Mouse (Mus musculus) intestine, embryonic 16.5 days (tissue): ENCODE measurements around the gene 4933424G06Rik. TPM values are rescaled to one million over a fixed set of nuclear protein-coding genes. Genes with fewer than 3 reads are reported as not detected.

Experiments
- ATAC-seq: fragments of 200-750 bp; cut with Nextera tagmentation; 2 replicates; pipeline ENCODE4 v1.8.0; 2017; ENCODE audit warnings: moderate TSS enrichment, moderate library complexity
- H3K27ac ChIP-seq: fragments of 300-500 bp; sonication (generic); 2 replicates; pipeline ENCODE4 v1.5.1; 2014; ENCODE audit warnings: mild to moderate bottlenecking, low read length
- H3K27me3 ChIP-seq: fragments of 300-500 bp; sonication (generic); replicated peaks from 2 replicates; pipeline ENCODE4 v1.6.1; 2014; ENCODE audit warnings: low read length, control low read depth, mixed read lengths; ENCODE audit not compliant: control insufficient read depth, insufficient read depth
- H3K36me3 ChIP-seq: fragments of 300-500 bp; sonication (generic); 2 replicates; pipeline ENCODE4 v1.6.1; 2014; ENCODE audit warnings: low read length, control low read depth; ENCODE audit not compliant: control insufficient read depth, insufficient read depth
- H3K4me1 ChIP-seq: fragments of 300-500 bp; sonication (generic); 2 replicates; pipeline ENCODE4 v1.6.1; 2014; ENCODE audit warnings: low read length, control low read depth, mixed read lengths; ENCODE audit not compliant: control insufficient read depth, insufficient read depth
- H3K4me2 ChIP-seq: fragments of 300-500 bp; sonication (generic); 2 replicates; pipeline ENCODE4 v1.6.1; 2014; ENCODE audit warnings: low read depth, low read length, control low read depth
- H3K4me3 ChIP-seq: fragments of 300-500 bp; sonication (generic); 2 replicates; pipeline ENCODE4 v1.5.1; 2014; ENCODE audit warnings: mild to moderate bottlenecking, low read length
- H3K9ac ChIP-seq: fragments of 300-500 bp; sonication (generic); 2 replicates; pipeline ENCODE4 v1.6.1; 2014; ENCODE audit warnings: low read depth, low read length
- H3K9me3 ChIP-seq: fragments of 300-500 bp; sonication (generic); 2 replicates; pipeline ENCODE4 v1.6.1; 2016; ENCODE audit warnings: low read length, control low read depth; ENCODE audit not compliant: control insufficient read depth
- WGBS: fragments of 180-500 bp; shearing (Covaris S2); extraction: QIAGEN DNeasy Blood & Tissue Kit; methylation state at CpG from one replicate; pipeline ENCODE4 v1.1.7; 2014; 5-methylcytosine and 5-hydroxymethylcytosine counted together
- polyA plus RNA-seq: library from polyadenylated mRNA; unstranded; fragments of >200 nt; fragmentation: Nextera tagmentation; extraction: Ambion mirVana; gene quantifications from 2 replicates; pipeline ENCODE4 v1.2.1, GENCODE M21; 2015

4933424G06Rik gene
- polyA plus RNA-seq, 1 experiment from 2014 or later: 0.12 TPM

DNA sequence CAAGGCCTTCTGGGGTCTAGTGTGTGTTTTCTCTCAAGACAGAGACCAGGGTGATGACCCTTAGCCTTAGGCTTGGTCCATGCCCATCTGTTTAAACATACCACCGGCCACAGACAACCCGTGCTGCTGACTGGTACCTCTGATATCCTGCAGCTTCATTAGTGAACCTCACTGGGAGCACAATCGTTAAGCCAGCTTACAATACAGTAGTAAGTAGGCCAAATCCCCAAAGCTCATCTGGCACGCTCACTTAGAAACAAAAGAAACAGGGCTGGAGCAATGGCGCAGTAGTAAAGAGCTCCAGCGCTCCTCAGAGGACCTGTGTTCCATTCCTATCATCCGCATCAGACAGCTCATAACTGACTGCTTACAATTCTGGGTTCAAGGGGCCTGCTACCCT is 29.1 kb upstream of the 4933424G06Rik start:
- WGBS: 80% methylated on average over 7 of the region's 7 CpGs
- ATAC-seq: no peak

DNA sequence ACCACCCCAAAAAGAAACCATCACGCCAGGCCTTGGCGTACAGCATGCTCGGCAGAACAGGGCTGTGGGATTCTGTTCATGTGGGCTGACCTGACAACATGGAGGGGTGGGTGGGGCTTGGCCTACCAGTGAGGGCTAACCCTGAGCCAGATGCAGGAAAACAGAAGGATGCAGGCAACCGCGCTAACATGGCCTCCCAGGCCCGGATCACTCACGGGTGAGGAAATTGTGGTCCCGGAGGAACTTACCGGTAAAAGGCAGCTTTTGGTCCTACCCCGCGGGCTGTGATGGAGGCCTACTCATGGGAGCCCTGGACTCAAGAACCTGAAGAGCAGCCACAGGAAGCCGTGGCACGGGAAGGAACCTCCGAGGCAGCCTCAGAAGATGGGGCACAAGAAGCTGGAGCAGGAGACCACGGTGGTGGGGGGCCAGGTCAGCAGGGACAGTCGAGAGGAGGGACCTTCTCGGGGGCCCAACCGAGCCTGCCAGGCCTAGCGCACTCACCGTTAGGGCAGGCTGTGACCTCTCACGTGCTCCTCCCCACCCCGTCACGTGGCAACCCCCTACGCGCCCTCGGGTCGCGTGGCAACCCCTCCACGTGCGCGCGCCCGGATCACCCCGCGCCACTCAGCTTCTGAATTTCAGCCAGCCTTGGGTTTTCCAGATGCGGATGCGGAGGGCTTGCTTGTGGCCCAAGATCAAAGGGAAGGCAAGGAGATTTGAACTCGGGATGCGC is 27.2 kb upstream of the 4933424G06Rik start, which contains the start of gene Fam178b:
Fam178b (minus strand) TSS at position 564 of the 736 bp plus-strand sequence.
- Histone ChIP-seq H3K4me2 (no peak within 1 kb of the TSS), H3K9me3 (no peaks in the 10 kb centered on the region), H3K36me3 (no peaks in the 10 kb centered on the region), H3K4me1 (no peaks in the 10 kb centered on the region), H3K4me3 (no peak within 1 kb of the TSS), H3K27me3 (no peaks in the 10 kb centered on the region), H3K27ac (no peak within 1 kb of the TSS), H3K9ac (no peak within 1 kb of the TSS)
- 91% methylated on average over 38 of the region's 39 CpGs for WGBS
- ATAC-seq: no peak

More for the DNA sequence above, 29.1 kb upstream of the 4933424G06Rik start:
- Histone ChIP-seq H3K9ac (no peak overlapping the region), H3K27ac (no peak overlapping the region), H3K27me3 (no peaks in the 10 kb centered on the region), H3K4me2 (no peak overlapping the region), H3K4me3 (no peak overlapping the region), H3K36me3 (no peaks in the 10 kb centered on the region), H3K9me3 (no peaks in the 10 kb centered on the region), H3K4me1 (no peaks in the 10 kb centered on the region)

DNA sequence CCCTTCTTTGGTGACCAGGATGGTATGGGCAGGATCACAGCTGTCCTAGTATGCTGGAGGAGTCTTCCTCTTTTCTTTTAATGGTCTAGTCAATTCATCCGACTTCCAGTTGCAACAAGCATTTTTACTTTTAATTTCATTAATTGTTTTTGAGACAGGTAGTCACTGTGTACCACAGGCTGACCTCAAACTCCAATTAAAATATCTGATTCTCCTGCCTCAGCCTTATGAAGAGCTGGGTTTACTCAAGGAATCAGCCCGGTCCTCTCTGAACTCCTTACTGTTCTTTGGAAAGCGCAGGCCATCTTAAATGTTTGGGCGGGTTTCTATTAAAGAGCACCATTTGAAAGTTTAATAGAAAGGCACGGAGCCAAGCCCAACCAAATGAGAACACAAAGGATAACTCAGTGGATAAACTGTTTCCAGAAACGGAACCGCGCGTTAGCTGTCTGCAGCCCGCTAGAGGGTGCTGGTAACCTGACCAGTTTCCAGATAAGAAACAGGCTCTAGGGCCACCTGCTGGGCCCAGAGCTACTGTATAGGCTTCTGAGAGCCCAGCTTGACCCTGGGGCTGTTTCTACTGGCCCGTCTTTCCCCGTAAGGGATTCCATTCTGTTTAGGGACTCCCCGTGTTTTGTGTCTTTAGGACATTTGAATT is 26.0 kb upstream of the 4933424G06Rik start:
- peak; percentile 90 for ATAC-seq
- H3K4me3 ChIP-seq: no peak overlapping the region
- H3K9me3 ChIP-seq: no peaks in the 10 kb centered on the region
- H3K4me1 ChIP-seq: no peaks in the 10 kb centered on the region
- H3K36me3 ChIP-seq: no peaks in the 10 kb centered on the region
- no peak overlapping the region for H3K27ac ChIP-seq
- H3K27me3 ChIP-seq: no peaks in the 10 kb centered on the region
- 9% methylated on average over 13 of the region's 13 CpGs for WGBS
- H3K4me2 ChIP-seq: no peak overlapping the region
- H3K9ac ChIP-seq: no peak overlapping the region

DNA sequence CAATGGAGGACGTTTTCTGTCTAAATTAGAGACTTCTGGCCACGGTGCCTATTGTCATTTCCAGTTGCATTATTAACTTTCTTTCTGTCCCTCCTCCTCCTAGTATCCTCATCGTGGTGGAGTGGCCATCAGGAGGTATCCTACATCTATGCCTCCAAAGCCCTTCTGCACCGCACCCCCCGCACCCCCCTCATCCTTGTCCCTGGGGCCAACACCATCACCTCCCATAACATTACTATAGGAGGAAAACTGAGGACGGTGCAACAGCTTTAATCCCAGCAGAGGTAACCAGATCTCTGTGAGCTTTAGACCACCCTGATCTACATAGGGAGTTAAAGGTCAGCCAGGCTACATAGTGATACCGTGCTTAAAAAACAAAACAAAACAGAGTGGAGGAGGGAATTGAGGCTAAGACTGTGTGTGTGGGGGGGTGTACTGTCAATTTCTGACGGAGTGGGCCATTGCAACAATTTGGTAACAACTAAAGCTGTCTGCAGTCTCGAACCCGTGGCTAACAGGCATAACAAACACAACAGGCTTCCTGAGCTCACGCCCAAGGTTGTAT is 19.2 kb upstream of the 4933424G06Rik start:
- WGBS: 60% methylated on average over 11 of the region's 11 CpGs
- ATAC-seq: peak; percentile 24
- H3K9me3 ChIP-seq: no peaks in the 10 kb centered on the region
- H3K4me1 ChIP-seq: no peaks in the 10 kb centered on the region
- peak overlapping the region; percentile 82 for H3K4me3 ChIP-seq
- no peaks in the 10 kb centered on the region for H3K27me3 ChIP-seq
- H3K4me2 ChIP-seq: peak overlapping the region; percentile 56
- peak overlapping the region; percentile 86 for H3K9ac ChIP-seq
- no peak overlapping the region for H3K27ac ChIP-seq
- peaks cover 5% of the 10 kb centered on the region for H3K36me3 ChIP-seq

DNA sequence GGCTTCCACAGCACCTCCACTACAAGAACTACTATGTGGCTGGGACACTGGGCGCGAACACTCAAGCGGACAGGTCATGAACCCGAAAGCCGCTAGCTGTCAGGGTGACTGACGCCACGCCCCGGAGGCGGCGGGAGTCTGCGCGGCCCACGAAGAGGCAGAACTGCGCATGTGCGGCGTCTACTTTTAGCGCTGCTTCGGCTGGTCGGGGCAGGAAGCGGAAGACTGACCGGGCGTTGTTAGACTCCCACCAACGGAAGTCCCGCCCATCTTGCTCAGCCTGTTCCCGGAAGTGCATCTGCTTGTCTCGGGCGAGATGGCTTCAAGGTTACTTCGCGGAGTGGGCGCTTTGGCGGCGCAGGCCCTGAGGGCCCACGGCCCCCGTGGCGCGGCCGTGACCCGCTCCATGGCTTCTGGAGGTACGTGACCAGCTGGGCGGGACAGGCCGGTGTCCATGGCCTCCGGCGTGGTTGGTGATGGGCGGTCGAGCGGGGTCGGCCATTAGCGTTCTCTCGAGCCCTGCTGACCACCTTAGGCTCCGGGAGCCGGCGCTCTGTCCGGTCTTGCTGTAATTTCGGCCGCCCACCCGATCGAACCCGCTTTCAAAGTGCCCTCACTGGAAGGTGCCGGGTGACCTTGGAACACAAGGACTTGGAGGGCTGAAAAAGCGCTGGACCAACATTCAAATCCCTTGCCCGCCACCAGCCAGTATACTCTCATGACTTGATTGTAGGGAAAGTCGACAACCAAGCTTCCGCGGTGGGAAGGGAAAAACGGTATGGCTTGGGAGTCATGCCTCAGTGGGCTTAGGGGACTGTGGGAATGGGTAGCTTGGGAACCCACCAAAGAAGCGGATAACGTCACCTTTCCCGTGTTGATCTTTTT is 18.4 kb upstream of the 4933424G06Rik start, which contains the start of gene Cox5b:
Cox5b (plus strand) TSS at position 179 of the 885 bp plus-strand sequence.
- peak within 1 kb of the TSS; percentile 82 for H3K4me3 ChIP-seq
- peak; percentile 97 for ATAC-seq
- H3K4me1 ChIP-seq: no peaks in the 10 kb centered on the region
- no peaks in the 10 kb centered on the region for H3K27me3 ChIP-seq
- peak within 1 kb of the TSS; percentile 82 for H3K4me2 ChIP-seq
- H3K9me3 ChIP-seq: no peaks in the 10 kb centered on the region
- under 1% methylated on average over 68 of the region's 68 CpGs for WGBS
- peak within 1 kb of the TSS; percentile 20 for H3K27ac ChIP-seq
- peak within 1 kb of the TSS; percentile 86 for H3K9ac ChIP-seq
- H3K36me3 ChIP-seq: peaks cover 5% of the 10 kb centered on the region

DNA sequence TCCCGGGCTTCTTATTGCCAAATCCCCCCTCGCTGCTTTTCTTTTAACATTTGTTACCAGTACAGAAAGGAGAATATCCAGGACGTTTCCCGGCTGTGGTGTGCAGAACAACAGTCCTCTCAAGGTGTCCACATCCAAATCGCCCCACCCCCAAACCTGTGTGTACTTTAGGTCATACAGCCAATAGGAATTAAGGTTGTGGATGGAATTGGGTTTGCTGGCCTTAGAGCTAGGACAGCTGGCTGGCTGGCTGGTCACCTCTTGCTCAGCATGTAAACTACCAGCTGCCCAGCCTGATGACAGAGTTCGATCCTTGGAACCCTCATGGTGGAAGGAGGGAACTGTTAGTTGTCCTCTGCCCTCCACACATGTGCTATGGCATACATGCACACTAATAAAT is 15.1 kb upstream of the 4933424G06Rik start:
- no peak for ATAC-seq
- no peak overlapping the region for H3K4me2 ChIP-seq
- WGBS: 83% methylated on average over 6 of the region's 6 CpGs
- no peaks in the 10 kb centered on the region for H3K27me3 ChIP-seq
- no peaks in the 10 kb centered on the region for H3K9me3 ChIP-seq
- H3K4me3 ChIP-seq: no peak overlapping the region
- no peaks in the 10 kb centered on the region for H3K4me1 ChIP-seq
- H3K9ac ChIP-seq: no peak overlapping the region
- H3K27ac ChIP-seq: no peak overlapping the region
- peaks cover 8% of the 10 kb centered on the region for H3K36me3 ChIP-seq

DNA sequence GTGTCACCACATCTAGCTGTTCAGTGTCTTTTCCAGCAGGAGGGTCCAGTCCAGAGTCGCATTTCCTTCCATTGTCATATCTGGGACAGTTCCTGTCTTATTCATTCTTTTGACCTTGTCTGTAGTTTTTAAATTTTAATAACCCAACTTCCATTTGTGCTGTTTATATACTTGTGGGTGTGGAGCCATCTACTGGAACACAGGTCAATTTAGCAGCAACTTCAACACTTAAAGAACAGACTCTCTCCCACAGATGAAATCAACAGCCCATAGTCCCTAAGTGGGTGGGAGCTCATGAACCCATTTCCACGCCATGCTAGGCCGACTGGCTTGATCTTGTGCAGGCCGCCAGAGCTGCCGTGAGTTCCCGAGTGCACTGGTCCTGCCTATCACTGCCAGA is 13.5 kb upstream of the 4933424G06Rik start:
- no peak overlapping the region for H3K4me3 ChIP-seq
- no peak overlapping the region for H3K9ac ChIP-seq
- H3K27ac ChIP-seq: no peak overlapping the region
- H3K4me2 ChIP-seq: no peak overlapping the region
- no peaks in the 10 kb centered on the region for H3K9me3 ChIP-seq
- H3K27me3 ChIP-seq: no peaks in the 10 kb centered on the region
- ATAC-seq: no peak
- no peaks in the 10 kb centered on the region for H3K4me1 ChIP-seq
- peaks cover 14% of the 10 kb centered on the region for H3K36me3 ChIP-seq
- WGBS: 65% methylated on average over 6 of the region's 6 CpGs

DNA sequence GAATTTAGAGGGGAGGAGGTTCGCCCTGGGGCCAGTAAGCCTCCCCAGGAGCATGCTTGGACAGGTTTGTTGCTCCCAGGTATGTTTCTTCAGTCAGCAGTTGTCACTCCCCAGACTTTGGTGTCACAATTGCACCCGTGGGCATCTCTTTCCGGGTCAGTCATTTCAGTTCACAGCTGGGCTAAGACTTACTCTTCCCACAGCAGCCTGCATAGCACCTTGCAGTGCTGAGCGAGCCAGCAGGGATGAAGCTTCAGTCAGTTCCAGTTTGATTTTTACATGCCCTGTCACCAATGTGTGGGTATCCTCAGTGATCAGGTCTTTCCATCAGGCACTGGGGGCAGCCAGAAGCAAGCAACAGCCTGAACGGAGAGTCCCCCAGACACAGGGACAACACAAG is 12.9 kb upstream of the 4933424G06Rik start:
- no peak overlapping the region for H3K27ac ChIP-seq
- WGBS: 74% methylated on average over 5 of the region's 5 CpGs
- no peak overlapping the region for H3K4me3 ChIP-seq
- H3K9ac ChIP-seq: no peak overlapping the region
- no peaks in the 10 kb centered on the region for H3K27me3 ChIP-seq
- no peaks in the 10 kb centered on the region for H3K4me1 ChIP-seq
- no peaks in the 10 kb centered on the region for H3K9me3 ChIP-seq
- no peak overlapping the region for H3K4me2 ChIP-seq
- no peak for ATAC-seq
- H3K36me3 ChIP-seq: peaks cover 16% of the 10 kb centered on the region

DNA sequence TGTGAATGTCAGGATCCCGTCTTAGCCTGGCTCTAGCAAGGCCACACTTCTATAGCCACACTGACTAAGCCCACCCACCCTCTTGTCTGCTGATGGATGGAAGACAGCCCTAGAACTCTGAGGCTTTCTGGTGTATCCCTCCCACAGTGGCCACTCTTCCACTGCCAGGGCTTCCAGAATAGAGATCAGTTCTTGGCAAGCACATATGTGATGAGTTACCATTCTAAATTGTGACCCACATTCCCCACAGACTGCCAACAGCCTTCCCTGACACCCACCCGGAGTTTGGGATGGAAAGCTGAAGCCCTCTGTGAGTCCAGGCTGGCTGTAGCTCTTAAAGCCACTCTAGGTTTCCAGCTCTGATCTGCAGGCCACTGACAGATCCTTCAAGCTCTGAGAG is 2.8 kb upstream of the 4933424G06Rik start:
- H3K27me3 ChIP-seq: no peaks in the 10 kb centered on the region
- WGBS: 76% methylated on average over 2 of the region's 2 CpGs
- H3K9ac ChIP-seq: no peak overlapping the region
- H3K4me2 ChIP-seq: no peak overlapping the region
- no peak overlapping the region for H3K27ac ChIP-seq
- no peaks in the 10 kb centered on the region for H3K9me3 ChIP-seq
- H3K36me3 ChIP-seq: peaks cover 20% of the 10 kb centered on the region; the same call in 1 of the 2 replicates
- H3K4me3 ChIP-seq: no peak overlapping the region
- ATAC-seq: no peak
- H3K4me1 ChIP-seq: peaks cover 15% of the 10 kb centered on the region
